Mouse (Mus musculus): ENCODE data around the gene Hspb1.

Hspb1 gene

DNA sequence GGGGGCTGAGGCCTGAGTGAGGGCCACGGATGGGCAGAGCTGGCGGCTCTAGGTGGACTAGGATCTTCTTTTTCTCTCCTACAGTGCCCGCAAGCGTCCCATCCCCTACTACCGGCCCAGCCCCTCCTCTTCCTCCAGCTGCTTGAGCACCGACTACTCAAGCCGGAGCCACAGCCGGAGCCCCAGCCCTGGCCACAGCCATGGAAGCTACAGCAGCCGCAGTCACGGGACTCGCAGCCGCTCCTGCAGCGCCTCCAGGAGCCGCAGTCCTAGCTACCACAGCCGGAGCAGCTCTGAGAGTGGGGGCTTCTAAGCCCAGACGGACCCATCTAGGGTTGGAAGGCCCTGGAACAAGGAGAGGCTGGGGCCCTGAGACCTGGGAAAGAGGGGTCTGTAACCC is 14.7 kb upstream of the Hspb1 start:
- no peak for TF ChIP-seq GATA4 (IDR thresholded peaks at IDR 0.05; ENCODE audit: insufficient replicate concordance, low read length)

DNA sequence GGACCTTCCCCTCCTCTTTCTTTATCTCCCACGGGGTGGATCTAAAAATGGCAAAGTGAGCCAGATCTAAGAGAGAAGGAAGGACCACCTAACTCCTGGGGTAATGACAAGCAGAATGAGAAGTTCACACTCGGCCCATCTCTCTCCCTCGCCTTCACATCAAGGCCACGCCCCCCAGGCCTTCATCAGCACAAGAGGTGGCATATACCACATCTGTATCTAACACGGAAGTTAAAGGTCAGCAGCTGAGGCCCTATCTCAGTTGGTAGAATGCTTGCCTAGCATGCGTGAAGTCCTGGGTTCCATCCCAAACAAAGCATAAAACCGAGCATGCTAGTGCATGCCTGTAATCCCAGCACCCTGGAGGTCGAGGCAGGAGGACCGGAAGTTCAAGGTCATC is 14.0 kb upstream of the Hspb1 start:
- TF ChIP-seq GATA4 (IDR thresholded peaks at IDR 0.05; ENCODE audit: insufficient replicate concordance, low read length) = no peak

DNA sequence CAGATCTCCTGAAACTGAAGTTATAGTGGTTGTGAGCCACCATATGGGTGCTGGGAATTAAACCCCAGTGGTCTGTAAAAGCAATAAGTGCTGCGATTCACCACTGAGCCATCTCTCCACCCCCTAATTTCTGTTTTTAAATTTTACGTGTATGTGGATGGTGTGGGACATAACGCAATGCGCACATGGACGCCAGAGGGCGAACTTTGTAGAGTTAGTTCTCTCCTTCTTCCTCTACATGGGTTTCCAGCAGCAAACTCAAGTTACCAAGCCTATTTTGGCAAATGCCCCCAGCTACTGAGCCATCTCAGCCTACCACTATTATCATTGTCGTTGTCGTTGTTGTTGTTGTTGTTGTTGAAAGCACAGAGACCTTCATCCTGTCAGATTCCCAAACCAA is 10.5 kb upstream of the Hspb1 start:
- TF ChIP-seq GATA4 (IDR thresholded peaks at IDR 0.05; ENCODE audit: insufficient replicate concordance, low read length) = no peak

DNA sequence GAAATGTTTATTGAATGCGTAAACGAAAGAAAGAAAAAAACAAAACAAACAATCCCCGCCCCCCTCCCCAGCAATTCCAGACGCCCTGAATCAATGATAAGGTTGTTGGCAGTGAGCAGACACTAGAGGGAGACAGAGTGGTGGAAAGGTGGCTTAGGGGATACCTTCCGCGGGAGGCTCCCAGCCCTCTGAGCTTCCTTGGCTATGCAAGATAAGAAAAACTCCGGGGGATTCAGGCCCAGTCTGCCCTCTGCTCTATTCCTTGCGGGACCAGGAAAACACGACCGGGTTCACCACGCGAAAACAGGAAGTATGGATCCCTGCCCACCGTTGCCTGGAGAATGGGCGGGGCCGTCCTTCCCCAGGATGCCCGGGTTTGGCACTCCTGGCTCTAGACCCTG is 9.9 kb upstream of the Hspb1 start:
- peak; percentile 46; the same call in 1 of the 2 replicates for TF ChIP-seq GATA4 (IDR thresholded peaks at IDR 0.05; ENCODE audit: insufficient replicate concordance, low read length)

DNA sequence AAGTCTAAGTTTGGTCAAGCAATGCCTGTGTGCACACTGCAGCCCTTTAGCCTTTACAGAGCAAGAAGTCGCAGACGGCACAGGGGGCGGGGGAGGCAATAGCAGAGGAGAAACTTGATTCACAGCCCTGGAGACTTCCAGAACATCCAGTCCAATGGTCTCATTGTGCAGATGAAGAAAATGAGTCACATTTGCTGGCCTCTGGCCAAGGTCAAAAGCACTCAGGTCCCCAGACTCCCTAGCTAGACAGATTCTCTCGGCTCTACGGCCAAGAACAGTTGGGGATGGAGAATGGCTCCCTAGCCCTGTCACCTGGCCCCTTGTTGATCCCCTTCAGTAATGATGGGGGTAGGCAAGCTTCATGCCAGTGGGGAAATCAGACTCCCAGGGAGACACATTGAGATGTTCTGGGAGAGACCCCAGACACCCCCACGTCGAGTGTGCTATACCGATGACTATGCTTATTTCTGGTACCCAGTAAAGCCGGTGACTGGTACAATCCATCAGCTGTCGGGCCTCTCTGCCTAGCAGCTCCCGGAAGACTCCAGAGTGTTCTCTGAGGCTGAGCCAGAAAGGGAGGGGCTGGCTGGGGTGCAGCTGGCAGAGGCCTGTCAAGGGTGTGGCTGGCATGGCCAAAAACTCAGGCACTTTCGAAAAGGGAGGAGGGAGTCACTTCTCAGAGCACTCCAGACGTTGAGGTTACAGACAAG is 8.1 kb upstream of the Hspb1 start:
- TF ChIP-seq GATA4 (IDR thresholded peaks at IDR 0.05; ENCODE audit: insufficient replicate concordance, low read length) = no peak

DNA sequence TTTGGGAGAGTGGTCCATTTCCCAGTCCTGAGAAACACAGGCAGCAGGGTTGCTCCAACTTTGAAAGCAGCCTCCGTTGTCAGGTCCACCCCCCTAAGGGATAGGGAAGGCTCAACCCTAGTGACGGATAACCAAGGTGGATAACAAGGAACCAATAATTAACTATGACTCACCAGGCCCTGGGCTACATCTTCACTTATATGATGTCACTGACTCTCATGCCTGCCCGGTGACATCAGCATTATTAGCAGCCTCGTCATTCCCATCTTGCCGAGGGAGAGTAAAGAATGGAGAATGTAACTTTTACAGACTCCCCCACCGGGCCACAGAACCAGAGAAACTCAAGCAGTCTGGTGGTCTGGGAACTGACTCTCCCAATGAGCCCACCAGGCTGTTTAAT is 3.1 kb upstream of the Hspb1 start:
- no peak for TF ChIP-seq GATA4 (IDR thresholded peaks at IDR 0.05; ENCODE audit: insufficient replicate concordance, low read length)

DNA sequence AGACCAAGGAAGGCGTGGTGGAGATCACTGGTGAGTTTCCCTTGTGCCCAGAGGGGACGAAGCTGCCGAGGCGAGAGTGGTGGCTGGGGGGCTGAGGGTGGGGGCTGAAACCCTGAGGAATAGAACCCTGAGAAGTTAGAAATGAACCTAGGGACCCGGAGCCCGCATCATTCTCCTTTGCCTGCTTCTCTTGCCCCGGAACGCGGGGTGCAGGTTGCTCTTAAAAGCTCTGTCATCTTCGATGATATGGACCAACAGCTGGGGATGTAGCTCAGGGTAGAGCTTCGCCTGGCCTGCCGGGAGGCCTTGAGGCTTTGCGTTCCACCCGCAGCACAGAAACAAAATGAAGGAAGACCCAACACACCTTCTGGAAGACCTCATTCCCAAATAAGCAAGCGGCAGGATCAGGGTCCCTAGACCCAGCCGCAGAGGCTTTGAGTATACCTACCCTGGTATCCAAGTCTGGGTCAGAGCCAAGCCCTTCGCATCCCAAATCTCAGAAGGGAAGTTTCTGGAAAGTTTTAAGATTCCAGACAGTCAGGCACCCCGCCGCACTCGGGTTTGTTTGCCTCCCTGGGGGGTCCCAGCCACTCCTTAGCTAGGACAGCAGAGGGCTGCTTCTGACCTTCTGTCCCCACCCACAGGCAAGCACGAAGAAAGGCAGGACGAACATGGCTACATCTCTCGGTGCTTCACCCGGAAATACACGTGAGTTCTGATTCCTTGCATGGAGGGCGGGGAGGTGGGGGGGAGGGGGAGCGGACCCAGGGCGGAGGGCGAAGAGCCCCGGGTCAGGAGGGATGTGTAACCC is 891 bp downstream of the Hspb1 start:
- TF ChIP-seq GATA4 (IDR thresholded peaks at IDR 0.05; ENCODE audit: insufficient replicate concordance, low read length) = no peak

DNA sequence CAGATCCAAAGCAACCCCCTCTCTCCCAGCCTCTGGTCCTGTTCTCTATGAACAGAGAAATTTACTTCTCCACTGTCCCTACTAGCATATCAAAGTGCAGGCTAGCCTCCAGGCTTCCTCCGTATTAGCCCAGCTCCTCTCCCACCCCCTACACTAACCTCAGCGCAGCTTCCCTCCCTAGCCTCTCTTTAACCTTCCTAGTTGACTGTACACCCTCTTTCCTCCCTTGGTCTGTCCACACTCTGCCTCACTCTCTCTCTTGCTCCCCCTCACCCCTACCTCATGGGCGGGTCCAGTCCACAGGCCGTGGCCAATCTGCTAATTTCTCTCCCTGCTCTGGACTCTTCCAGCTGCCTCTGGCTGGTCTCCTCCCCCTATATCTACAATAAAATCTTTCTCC is 2.6 kb downstream of the Hspb1 start:
- TF ChIP-seq GATA4 (IDR thresholded peaks at IDR 0.05; ENCODE audit: insufficient replicate concordance, low read length) = no peak

DNA sequence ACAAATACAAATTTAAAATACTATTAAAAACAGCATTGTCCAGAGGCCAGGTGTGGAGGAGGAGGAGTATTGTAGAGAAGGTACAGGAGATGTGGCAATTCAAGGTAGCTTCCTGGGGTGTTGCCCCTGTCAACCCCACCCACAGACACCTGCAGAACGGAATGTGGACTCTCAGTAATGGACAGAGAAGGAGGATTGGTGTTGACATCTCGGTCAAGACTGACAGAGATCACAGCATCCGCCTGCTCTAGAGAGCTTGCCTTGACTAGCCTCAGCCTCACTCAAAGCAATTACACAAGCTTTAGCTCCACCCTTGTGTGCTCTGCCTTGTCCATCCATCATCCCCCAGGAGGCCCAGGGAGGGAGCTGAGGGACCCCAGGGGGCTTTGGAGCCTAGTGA is 3.2 kb downstream of the Hspb1 start:
- no peak for TF ChIP-seq GATA4 (IDR thresholded peaks at IDR 0.05; ENCODE audit: insufficient replicate concordance, low read length)

DNA sequence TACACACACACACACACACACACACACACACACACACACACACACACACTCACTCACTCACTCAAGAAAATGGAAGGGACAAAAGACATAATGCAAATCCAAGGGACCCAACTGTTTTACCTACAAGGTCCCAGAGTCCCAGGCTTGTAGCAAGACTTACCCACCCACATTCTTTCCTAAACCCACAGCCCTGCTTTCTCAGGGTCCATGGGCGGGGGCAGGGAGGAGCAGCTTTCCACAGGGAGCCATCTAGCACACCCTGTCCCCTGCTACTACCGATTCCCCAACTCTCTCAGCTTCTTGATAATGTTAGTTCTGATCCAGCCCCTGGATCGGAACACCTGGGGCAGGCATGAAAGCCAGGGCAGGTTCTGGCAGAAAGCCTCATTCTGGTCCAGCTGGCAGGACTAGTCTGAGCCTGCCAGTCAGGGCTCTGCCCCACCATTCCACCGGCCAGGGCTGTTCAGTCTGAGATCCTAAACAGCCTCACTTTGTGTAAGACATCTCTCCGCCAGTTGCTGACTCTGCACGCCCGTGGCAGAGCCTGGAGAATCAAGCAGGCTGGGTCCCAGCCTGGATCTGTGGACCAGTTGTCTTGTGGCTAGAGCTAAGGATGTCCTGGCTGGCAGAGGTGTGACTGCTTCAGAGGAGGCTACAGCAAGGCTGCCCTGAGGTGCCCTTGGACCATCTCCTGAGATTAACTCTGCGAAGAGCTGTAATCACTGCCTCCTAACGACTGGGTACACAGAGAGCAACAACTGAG is 5.1 kb downstream of the Hspb1 start:
- TF ChIP-seq GATA4 (IDR thresholded peaks at IDR 0.05; ENCODE audit: insufficient replicate concordance, low read length) = no peak

DNA sequence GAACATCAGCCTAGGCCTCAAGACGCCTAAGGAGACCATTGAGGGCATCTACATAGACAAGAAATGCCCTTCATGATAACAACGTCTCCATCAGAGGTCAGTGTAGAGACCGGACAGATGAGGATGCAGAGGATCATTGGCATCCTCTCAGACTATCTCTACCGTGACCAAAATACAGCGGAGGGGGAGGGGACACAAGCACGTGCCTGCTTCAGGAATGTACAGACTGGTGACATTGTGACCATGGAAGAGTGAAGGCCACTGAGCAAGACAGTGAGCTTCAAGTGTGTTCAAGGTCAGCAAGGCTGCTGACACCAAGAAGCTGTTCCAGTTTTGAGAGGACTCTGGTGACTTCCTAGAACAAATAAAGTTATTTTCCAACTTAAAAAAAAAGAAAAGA is 7.2 kb downstream of the Hspb1 start:
- no peak for TF ChIP-seq GATA4 (IDR thresholded peaks at IDR 0.05; ENCODE audit: insufficient replicate concordance, low read length)

DNA sequence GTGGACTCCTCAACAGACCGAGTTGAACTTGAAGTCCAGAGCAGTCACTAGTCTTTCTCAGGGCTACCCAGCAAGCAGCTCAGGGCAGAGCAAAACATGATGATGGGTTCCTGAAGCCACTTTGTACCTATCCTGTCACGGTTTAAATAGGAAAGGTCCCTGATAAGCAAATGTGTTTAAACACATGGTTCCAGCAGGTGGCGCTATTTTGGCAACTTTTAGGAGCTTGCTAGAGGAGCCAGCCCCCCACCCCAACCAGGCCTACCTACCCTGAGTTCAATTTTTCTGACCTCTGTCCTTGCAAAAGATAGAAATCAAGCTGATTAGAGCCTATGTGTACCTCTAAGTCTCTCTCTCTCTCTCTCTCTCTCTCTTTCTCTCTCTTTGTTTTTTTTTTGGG is 10.3 kb downstream of the Hspb1 start:
- TF ChIP-seq GATA4 (IDR thresholded peaks at IDR 0.05; ENCODE audit: insufficient replicate concordance, low read length) = no peak

DNA sequence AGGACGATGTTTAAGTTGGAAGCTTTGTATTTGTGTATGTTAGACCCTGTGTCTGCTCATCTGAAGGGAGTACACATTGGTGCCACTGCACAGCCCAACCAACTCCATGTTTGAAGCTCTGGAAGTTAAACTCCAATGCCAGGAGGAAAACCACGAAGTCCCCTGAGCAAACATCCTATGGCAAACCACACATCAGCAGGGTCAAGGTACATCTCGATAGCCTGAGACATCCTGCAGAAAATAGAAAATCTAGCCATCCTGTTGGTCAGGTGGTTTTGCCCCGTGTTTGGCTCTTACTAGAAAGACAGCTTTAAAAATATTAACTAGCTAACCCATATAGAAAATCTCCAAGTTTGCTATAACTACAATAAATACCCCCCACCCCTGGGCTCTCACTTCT is 11.3 kb downstream of the Hspb1 start:
- TF ChIP-seq GATA4 (IDR thresholded peaks at IDR 0.05; ENCODE audit: insufficient replicate concordance, low read length) = no peak

DNA sequence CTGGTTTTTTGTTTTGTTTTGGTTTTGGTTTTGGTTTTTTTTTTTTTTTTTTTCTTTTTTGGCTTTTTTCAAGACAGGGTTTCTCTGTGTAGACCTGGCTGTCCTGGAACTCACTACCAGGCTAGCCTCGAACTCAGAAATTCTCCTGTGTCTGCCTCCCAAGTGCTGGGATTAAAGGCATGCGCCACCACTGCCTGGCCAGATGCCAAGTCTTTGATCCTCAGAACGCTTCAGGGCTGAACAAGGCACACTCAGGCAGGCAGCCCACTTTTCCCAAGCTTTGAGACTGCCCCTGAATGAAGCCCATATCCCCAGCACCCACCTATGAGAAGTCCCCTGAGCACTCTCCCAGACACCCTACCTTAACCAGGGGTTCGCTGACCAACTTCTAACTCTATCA is 12.1 kb downstream of the Hspb1 start:
- no peak for TF ChIP-seq GATA4 (IDR thresholded peaks at IDR 0.05; ENCODE audit: insufficient replicate concordance, low read length)

DNA sequence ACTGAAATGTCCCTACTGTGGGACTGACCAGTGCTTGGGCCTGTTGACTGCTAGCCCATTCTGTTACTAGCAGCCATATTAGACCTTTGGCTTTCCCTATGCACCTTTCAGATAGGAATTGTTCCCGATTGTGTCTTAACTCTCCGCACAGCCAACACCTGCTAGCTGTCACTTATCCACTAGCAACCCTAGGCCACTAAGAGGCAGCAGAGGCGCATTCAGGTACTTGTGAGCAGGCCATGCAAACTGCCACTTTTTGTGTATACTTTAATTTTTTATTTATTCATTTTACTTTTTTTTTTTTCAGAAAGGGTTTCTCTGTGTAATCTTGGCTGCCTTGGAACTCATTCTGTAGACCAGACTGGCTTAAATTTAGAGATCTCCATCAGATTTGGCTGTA is 13.0 kb downstream of the Hspb1 start:
- TF ChIP-seq GATA4 (IDR thresholded peaks at IDR 0.05; ENCODE audit: insufficient replicate concordance, low read length) = no peak
